Mouse (Mus musculus): ENCODE data around the gene Daam1.

GRCm38 (mm10) chr12:71849051-71849450 is 18.2 kb downstream of the Daam1 start:
- no peak for TF ChIP-seq GATA1 (IDR thresholded peaks at IDR 0.05; ENCODE audit: borderline replicate concordance, low read length)
- no peak for TF ChIP-seq FLI1 (IDR thresholded peaks at IDR 0.05; ENCODE audit: low read length)
